Mouse (Mus musculus): ENCODE results near the gene Clcc1. TPM values are rescaled to one million over a fixed set of nuclear protein-coding genes. Genes with fewer than 3 reads are reported as not detected.

Gene Clcc1
- polyA plus RNA-seq, 1 experiment = 21.0 TPM

DNA sequence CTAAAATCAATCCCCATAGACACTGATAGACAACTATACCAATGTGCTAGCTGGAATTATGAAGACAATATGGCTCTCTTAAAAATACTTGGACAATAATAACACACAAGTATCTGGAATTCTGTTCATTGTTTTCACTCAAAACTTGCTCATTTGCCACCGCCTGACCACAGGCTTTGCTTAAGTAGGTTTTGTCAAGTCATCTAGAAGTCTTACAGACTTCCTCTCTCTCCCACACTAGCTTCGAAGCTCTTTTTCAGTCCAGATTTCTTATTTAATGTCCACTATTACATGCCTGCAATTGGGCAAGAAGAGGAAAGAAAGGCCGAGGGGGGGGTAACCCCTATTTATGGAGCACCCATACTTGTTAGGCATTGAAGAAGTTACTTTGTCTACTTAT is 74.1 kb downstream of the Clcc1 start:
- no peak for TF ChIP-seq GATA1 (IDR thresholded peaks at IDR 0.05; ENCODE audit: low read length)

Other genes starting within 250 kb of the Clcc1 start
- not detected in 2 replicates for gene Celsr2, start 238.4 kb upstream of the Clcc1 start, polyA plus RNA-seq (2012)
- 172 and 175 TPM in 2 replicates for gene Sars, start 208.7 kb upstream of the Clcc1 start, polyA plus RNA-seq (2012)
- gene 1700013F07Rik, start 119.8 kb upstream of the Clcc1 start, polyA plus RNA-seq (2012) = not detected in 2 replicates
- not detected in 2 replicates for gene 5330417C22Rik, start 117.4 kb upstream of the Clcc1 start, polyA plus RNA-seq (2012)
- 1.7 and 2.3 TPM in 2 replicates for gene Tmem167b, start 91.4 kb upstream of the Clcc1 start, polyA plus RNA-seq (2012)
- 0.35 and 0.38 TPM in 2 replicates for gene Taf13, start 82.2 kb upstream of the Clcc1 start, polyA plus RNA-seq (2012)
- 1.5 and 1.6 TPM in 2 replicates for gene Wdr47, start 62.6 kb upstream of the Clcc1 start, polyA plus RNA-seq (2012)
- 7.0 and 25.5 TPM in 2 replicates for gene Gpsm2, start 68.4 kb downstream of the Clcc1 start, polyA plus RNA-seq (2012)
- gene Aknad1, start 85.7 kb downstream of the Clcc1 start, polyA plus RNA-seq (2012) = not detected in 2 replicates
- gene Stxbp3, start 186.6 kb downstream of the Clcc1 start, polyA plus RNA-seq (2012) = 9.7 and 11.4 TPM in 2 replicates
- gene Fndc7, start 236.1 kb downstream of the Clcc1 start, polyA plus RNA-seq (2012) = not detected in 2 replicates

Data from G1E-ER4 (cell line).